Mouse (Mus musculus) forebrain, embryonic 16.5 days (tissue): Measurements from ENCODE around the gene 1700029I15Rik. TPM values are rescaled to one million over a fixed set of nuclear protein-coding genes. Genes with fewer than 3 reads are reported as not detected.

Source experiments
- ATAC-seq: fragments of 200-750 bp; cut with Nextera tagmentation; 2 replicates; pipeline ENCODE4 v1.8.0; 2017; ENCODE audit warnings: mild to moderate bottlenecking, moderate library complexity
- H3K27ac ChIP-seq: fragments of 300-500 bp; sonication (generic); 2 replicates; pipeline ENCODE4 v1.5.1; 2014; ENCODE audit warnings: low read length, control low read depth
- H3K27me3 ChIP-seq: fragments of 300-500 bp; sonication (generic); replicated peaks from 2 replicates; pipeline ENCODE4 v1.6.1; 2014; ENCODE audit warnings: low read length; ENCODE audit not compliant: control insufficient read depth, insufficient read depth
- H3K36me3 ChIP-seq: fragments of 300-500 bp; sonication (generic); 2 replicates; pipeline ENCODE4 v1.6.1; 2014; ENCODE audit not compliant: control insufficient read depth, insufficient read depth
- H3K4me1 ChIP-seq: fragments of 300-500 bp; sonication (generic); replicated peaks from 2 replicates; pipeline ENCODE4 v1.6.1; 2014; ENCODE audit warnings: low read length; ENCODE audit not compliant: control insufficient read depth, insufficient read depth
- H3K4me2 ChIP-seq: fragments of 300-500 bp; sonication (generic); 2 replicates; pipeline ENCODE4 v1.6.1; 2014; ENCODE audit warnings: mild to moderate bottlenecking, low read length, control low read depth
- H3K4me3 ChIP-seq: fragments of 300-500 bp; sonication (generic); replicated peaks from 2 replicates; pipeline ENCODE4 v1.5.1; 2014; ENCODE audit warnings: mild to moderate bottlenecking, low read length, control low read depth
- H3K9ac ChIP-seq: fragments of 300-500 bp; sonication (generic); replicated peaks from 2 replicates; pipeline ENCODE4 v1.6.1; 2014; ENCODE audit warnings: low read depth, low read length, control low read depth
- H3K9me3 ChIP-seq: fragments of 300-500 bp; sonication (generic); 2 replicates; pipeline ENCODE4 v1.6.1; 2016; ENCODE audit warnings: low read length; ENCODE audit not compliant: control insufficient read depth
- WGBS: fragments of 180-500 bp; shearing (Covaris S2); extraction: QIAGEN DNeasy Blood & Tissue Kit; methylation state at CpG from one replicate; pipeline ENCODE4 v1.1.7; 2014; 5-methylcytosine and 5-hydroxymethylcytosine counted together
- polyA plus RNA-seq: library from polyadenylated mRNA; unstranded; fragments of >200 nt; fragmentation: Nextera tagmentation; extraction: Ambion mirVana; gene quantifications from 2 replicates; pipeline ENCODE4 v1.2.1, GENCODE M21; 2015

Gene 1700029I15Rik
- polyA plus RNA-seq, 1 experiment from 2014 or later: 8.6 TPM

DNA sequence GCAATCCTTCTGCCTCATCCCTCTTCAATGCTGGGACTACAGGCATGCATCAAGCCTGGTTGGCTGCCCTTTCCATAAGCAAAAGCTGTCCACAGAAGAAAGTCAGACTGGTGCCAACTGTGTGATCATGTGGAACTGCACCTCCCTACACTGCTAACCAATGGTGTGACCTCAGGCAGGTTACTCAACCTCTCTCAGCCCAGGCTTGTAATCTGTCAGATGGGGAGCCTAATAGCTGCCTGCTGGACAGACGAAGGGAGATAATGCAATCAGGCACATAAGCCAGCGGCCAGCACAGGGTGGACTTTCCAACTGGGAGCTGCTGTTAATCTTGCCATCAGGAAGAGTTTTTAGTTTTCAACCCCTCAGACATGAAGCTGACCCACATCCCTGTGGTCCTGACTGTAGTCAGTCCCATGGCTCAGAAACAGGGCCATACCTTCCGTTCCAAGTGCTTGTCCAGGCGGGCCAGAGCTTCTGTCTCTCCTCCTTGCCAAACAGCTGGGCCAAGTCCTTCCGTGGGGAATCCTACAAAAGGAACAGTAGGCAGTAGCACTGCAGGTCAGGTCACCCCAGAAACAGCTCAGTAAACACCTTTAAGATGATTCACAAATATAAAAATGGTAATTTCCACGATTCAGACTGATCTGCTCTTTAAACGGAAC, 39.5 kb downstream of the 1700029I15Rik start:
- Histone ChIP-seq H3K27ac (no peak overlapping the region), H3K9ac (no peak overlapping the region), H3K27me3 (no peaks in the 10 kb centered on the region), H3K36me3 (peaks cover 37% of the 10 kb centered on the region), H3K4me2 (no peak overlapping the region), H3K4me3 (no peak overlapping the region), H3K9me3 (no peaks in the 10 kb centered on the region), H3K4me1 (peaks cover 33% of the 10 kb centered on the region)
- 95% methylated on average over 7 of the region's 7 CpGs for WGBS
- no peak for ATAC-seq

DNA sequence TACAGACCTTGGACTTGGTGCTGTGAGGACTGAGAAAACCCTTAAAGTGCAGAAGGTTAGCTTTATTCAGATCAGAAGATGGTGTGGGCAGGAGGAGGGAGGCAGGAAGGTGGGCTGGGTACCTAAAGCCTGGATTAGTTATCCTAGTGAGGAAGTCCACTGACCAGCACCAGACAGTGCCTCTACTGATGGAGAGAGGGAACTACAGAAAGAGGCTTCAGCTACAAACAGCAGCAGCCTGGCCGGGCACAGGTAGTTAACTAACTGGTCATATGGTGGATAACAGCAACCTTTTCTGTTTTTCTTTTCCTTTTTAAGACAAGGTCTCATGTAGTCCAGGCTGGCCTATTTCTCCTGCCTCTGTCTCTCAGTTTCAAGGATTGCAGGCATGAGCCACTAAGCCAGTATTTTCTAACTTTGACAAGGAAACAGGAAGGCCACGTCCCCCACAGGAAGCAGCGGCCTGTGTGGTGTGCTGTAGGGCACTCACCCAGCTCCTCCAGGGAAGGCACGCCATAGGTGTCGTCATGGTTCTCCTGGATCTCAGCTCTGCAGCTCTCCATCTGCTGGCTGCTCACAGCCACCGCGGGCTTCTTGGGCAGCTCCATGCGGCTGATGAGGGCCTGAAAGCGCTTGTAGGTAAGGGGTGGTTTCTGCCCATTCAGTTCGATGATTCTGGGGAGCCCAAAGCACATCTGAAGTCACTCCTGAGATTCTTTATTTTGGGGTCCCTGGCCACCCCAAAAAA, 40.2 kb downstream of the 1700029I15Rik start:
- no peaks in the 10 kb centered on the region for H3K9me3 ChIP-seq
- H3K27ac ChIP-seq: no peak overlapping the region
- no peak overlapping the region for H3K4me3 ChIP-seq
- WGBS: 74% methylated on average over 10 of the region's 10 CpGs
- H3K9ac ChIP-seq: no peak overlapping the region
- H3K4me2 ChIP-seq: no peak overlapping the region
- no peaks in the 10 kb centered on the region for H3K27me3 ChIP-seq
- H3K36me3 ChIP-seq: peaks cover 33% of the 10 kb centered on the region
- ATAC-seq: no peak
- H3K4me1 ChIP-seq: peaks cover 36% of the 10 kb centered on the region

DNA sequence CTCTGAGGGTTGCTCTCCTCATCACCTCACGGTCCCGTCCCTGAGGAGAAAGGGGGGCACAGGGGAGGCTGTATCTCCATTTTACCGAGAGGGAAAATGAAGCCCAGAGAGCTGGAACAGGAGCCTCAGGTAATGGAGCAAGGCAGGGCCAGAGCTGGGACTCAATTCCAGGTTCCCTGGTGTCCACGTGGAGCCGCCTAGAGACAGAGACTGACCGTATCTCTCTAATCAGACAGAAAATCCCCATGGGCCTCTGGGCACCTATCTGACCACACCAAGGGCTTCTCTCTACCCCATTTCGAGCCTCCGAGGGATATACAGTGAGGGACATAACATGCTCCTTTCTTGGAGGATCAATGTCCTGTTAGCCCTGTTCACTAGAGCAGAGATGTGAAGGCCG, 40.8 kb downstream of the 1700029I15Rik start:
- peak overlapping the region; percentile 34; the same call in 1 of the 2 replicates for H3K27ac ChIP-seq
- H3K9ac ChIP-seq: no peak overlapping the region
- H3K4me1 ChIP-seq: peaks cover 42% of the 10 kb centered on the region
- no peaks in the 10 kb centered on the region for H3K9me3 ChIP-seq
- peaks cover 33% of the 10 kb centered on the region for H3K36me3 ChIP-seq
- H3K4me3 ChIP-seq: no peak overlapping the region
- H3K4me2 ChIP-seq: no peak overlapping the region
- H3K27me3 ChIP-seq: no peaks in the 10 kb centered on the region
- no peak for ATAC-seq
- 86% methylated on average over 9 of the region's 9 CpGs for WGBS

- Histone ChIP-seq H3K36me3 (peaks cover 30% of the 10 kb centered on the region), H3K27me3 (no peaks in the 10 kb centered on the region), H3K9ac (no peak overlapping the region), H3K4me2 (no peak overlapping the region), H3K4me1 (peaks cover 46% of the 10 kb centered on the region), H3K4me3 (no peak overlapping the region), H3K27ac (peak overlapping the region; percentile 73), H3K9me3 (no peaks in the 10 kb centered on the region)
- WGBS: 51% methylated on average over 9 of the region's 9 CpGs
- peak; percentile 71 for ATAC-seq
These were observed 41.5 kb downstream of the 1700029I15Rik start for GRCm38 (mm10) chr2:92423702-92424461.

- peak; percentile 78 for ATAC-seq
- 40% methylated on average over 9 of the region's 9 CpGs for WGBS
These were observed 42.3 kb downstream of the 1700029I15Rik start for GRCm38 (mm10) chr2:92424462-92425308.

GRCm38 (mm10) chr2:92425366-92425765, 43.0 kb downstream of the 1700029I15Rik start:
- no peak for ATAC-seq
- Histone ChIP-seq H3K9me3 (no peaks in the 10 kb centered on the region), H3K4me1 (peaks cover 47% of the 10 kb centered on the region), H3K4me2 (no peak overlapping the region), H3K36me3 (peaks cover 21% of the 10 kb centered on the region), H3K27ac (peak overlapping the region; percentile 51; the same call in 1 of the 2 replicates), H3K9ac (no peak overlapping the region), H3K4me3 (no peak overlapping the region), H3K27me3 (no peaks in the 10 kb centered on the region)
- WGBS: 57% methylated on average over 4 of the region's 4 CpGs

More at GRCm38 (mm10) chr2:92424462-92425308, 42.3 kb downstream of the 1700029I15Rik start:
- Histone ChIP-seq H3K4me3 (no peak overlapping the region), H3K4me2 (no peak overlapping the region), H3K36me3 (peaks cover 22% of the 10 kb centered on the region), H3K9ac (no peak overlapping the region), H3K9me3 (no peaks in the 10 kb centered on the region), H3K27ac (peak overlapping the region; percentile 73), H3K4me1 (peaks cover 46% of the 10 kb centered on the region), H3K27me3 (no peaks in the 10 kb centered on the region)

- WGBS: 72% methylated on average over 3 of the region's 3 CpGs
- no peak for ATAC-seq
- Histone ChIP-seq H3K4me3 (no peak overlapping the region), H3K4me1 (peaks cover 57% of the 10 kb centered on the region), H3K27ac (0 out of 2 replicates have a peak overlapping the region, but pooled peaks have one; percentile 20), H3K9me3 (no peaks in the 10 kb centered on the region), H3K27me3 (no peaks in the 10 kb centered on the region), H3K36me3 (peaks cover 13% of the 10 kb centered on the region; the same call in 1 of the 2 replicates), H3K4me2 (no peak overlapping the region), H3K9ac (no peak overlapping the region)
These were observed 44.1 kb downstream of the 1700029I15Rik start for GRCm38 (mm10) chr2:92426426-92426825.

GRCm38 (mm10) chr2:92427882-92428281, 45.5 kb downstream of the 1700029I15Rik start:
- Histone ChIP-seq H3K27me3 (no peaks in the 10 kb centered on the region), H3K4me1 (peaks cover 72% of the 10 kb centered on the region), H3K4me2 (no peak overlapping the region), H3K9me3 (no peaks in the 10 kb centered on the region), H3K36me3 (peaks cover 4% of the 10 kb centered on the region; the same call in 1 of the 2 replicates), H3K4me3 (no peak overlapping the region), H3K27ac (0 out of 2 replicates have a peak overlapping the region, but pooled peaks have one; percentile 9), H3K9ac (no peak overlapping the region)
- WGBS: 33% methylated on average over 6 of the region's 6 CpGs
- peak; percentile 34 for ATAC-seq
